Mouse (Mus musculus): ENCODE measurements around the gene Dpt. TPM values are rescaled to one million over a fixed set of nuclear protein-coding genes. Genes with fewer than 3 reads are reported as not detected.
"Not testable (repeated sequence)": the region's sequence is repeated elsewhere in the genome, so short reads cannot be mapped to it uniquely, and the experiment has no call there.

Gene Dpt
- 44.2 and 46.1 TPM in 2 replicates for total RNA-seq (2021)
- long read RNA-seq, experiment 1, partial matches to known transcripts, result 0 of 8 reads
- long read RNA-seq, experiment 1, other reads (novel, unspliced or antisense), result 5 of 8 reads
- long read RNA-seq, experiment 2, partial matches to known transcripts, result 5 of 9 reads
- long read RNA-seq, experiment 2, other reads (novel, unspliced or antisense), result 0 of 9 reads

- DNase-seq, result peak; percentile 39
Observed at GRCm38 (mm10) chr1:164796471-164796870, at the start of gene Dpt. Dpt (plus strand) TSS chr1:164796644.

GRCm38 (mm10) chr1:164753736-164754135 is 42.7 kb upstream of the Dpt start:
- no peak for DNase-seq

GRCm38 (mm10) chr1:164755671-164756070 is 40.8 kb upstream of the Dpt start:
- DNase-seq, result no peak

GRCm38 (mm10) chr1:164756951-164757350 is 39.5 kb upstream of the Dpt start:
- no peak for DNase-seq

GRCm38 (mm10) chr1:164758401-164758800 is 38.0 kb upstream of the Dpt start:
- no peak for DNase-seq

- peak; percentile 58 for DNase-seq
Observed at GRCm38 (mm10) chr1:164762276-164762675, 34.2 kb upstream of the Dpt start.

GRCm38 (mm10) chr1:164766646-164767045 is 29.8 kb upstream of the Dpt start:
- DNase-seq, result no peak

GRCm38 (mm10) chr1:164770611-164771010 is 25.8 kb upstream of the Dpt start:
- DNase-seq, result peak; percentile 65

- peak; percentile 11 for DNase-seq
Observed at GRCm38 (mm10) chr1:164780851-164781510, 15.5 kb upstream of the Dpt start.

- DNase-seq, result no peak
Observed at GRCm38 (mm10) chr1:164786165-164786564, 10.3 kb upstream of the Dpt start.

- DNase-seq, result peak; percentile 14
Observed at GRCm38 (mm10) chr1:164787771-164788170, 8.7 kb upstream of the Dpt start.

GRCm38 (mm10) chr1:164788292-164788691 is 8.2 kb upstream of the Dpt start:
- no peak for DNase-seq

- DNase-seq, result not testable (repeated sequence)
Observed at GRCm38 (mm10) chr1:164790296-164790695, 6.1 kb upstream of the Dpt start.

GRCm38 (mm10) chr1:164793049-164793448 is 3.4 kb upstream of the Dpt start:
- no peak for DNase-seq

- DNase-seq, result no peak
Observed at GRCm38 (mm10) chr1:164797746-164798285, 1.4 kb downstream of the Dpt start.

- DNase-seq, result peak; percentile 58
Observed at GRCm38 (mm10) chr1:164798471-164798922, 2.1 kb downstream of the Dpt start.

GRCm38 (mm10) chr1:164799161-164799560 is 2.7 kb downstream of the Dpt start:
- no peak for DNase-seq

- no peak for DNase-seq
Observed at GRCm38 (mm10) chr1:164804277-164804676, 7.8 kb downstream of the Dpt start.

GRCm38 (mm10) chr1:164804751-164805435 is 8.4 kb downstream of the Dpt start:
- no peak for DNase-seq

GRCm38 (mm10) chr1:164809371-164809770 is 12.9 kb downstream of the Dpt start:
- DNase-seq, result peak; percentile 26

GRCm38 (mm10) chr1:164811296-164811695 is 14.9 kb downstream of the Dpt start:
- DNase-seq, result no peak

- peak; percentile 35 for DNase-seq
Observed at GRCm38 (mm10) chr1:164814243-164814642, 17.8 kb downstream of the Dpt start.

- DNase-seq, result no peak
Observed at GRCm38 (mm10) chr1:164815330-164815729, 18.9 kb downstream of the Dpt start.
